ENCODE assay signal across 10 mouse cellular contexts in genomic region chr1:71100591-71101368, GRCm38 (mm10). TPM values are rescaled to one million over a fixed set of nuclear protein-coding genes. Genes with fewer than 3 reads are reported as not detected.
DNase-seq lines count a peak whose midpoint lies in the region; ATAC-seq and TF ChIP-seq lines count a peak whose summit lies in the region.
"Had no signal": no experiment of that assay in that cellular context is flagged by ENCODE, and none has a peak within 500 bp of the region (broad histone marks: within the 10 kb centered on the region; RNA-seq: fewer than 3 reads in every experiment).

No protein-coding gene starts in this region.

- 67% methylated on average over 5 of the region's 5 CpGs for WGBS in heart, embryonic 10.5 days
- WGBS in lung, postnatal 0 days: 44% methylated on average over 5 of the region's 5 CpGs
- WGBS in liver, embryonic 16.5 days (ENCODE audit: insufficient replicate concordance): 24% methylated on average over 5 of the region's 5 CpGs

- no peak overlapping the region for H3K9ac ChIP-seq in lung, postnatal 0 days (replicated peaks; ENCODE audit: low read depth)
- H3K9ac ChIP-seq in liver, embryonic 16.5 days (ENCODE audit: low read depth, low read length): peak overlapping the region; percentile 60
- H3K9ac ChIP-seq: embryonic facial prominence, embryonic 12.5 days had no signal

- DNase-seq in heart, embryonic 10.5 days (ENCODE audit: low spot score): no peak
- no peak for DNase-seq in heart, adult 18-20 months
- DNase-seq in lung, postnatal 0 days (ENCODE audit: low spot score): no peak
- DNase-seq in lung, postnatal 25 days (ENCODE audit: low spot score): no peak
- no peak for DNase-seq in gastrocnemius, postnatal 10 days
- no peak for DNase-seq in yolk sac, embryonic 10.5 days (ENCODE audit: low spot score)
- DNase-seq: kidney, adult 2 months had no signal

- TF ChIP-seq CTCF in lung, postnatal 0 days (IDR thresholded peaks at IDR 0.05): no peak
- no peak for TF ChIP-seq CTCF in bone marrow macrophage, adult 2 months (IDR thresholded peaks at IDR 0.05; ENCODE audit: low read depth, low read length)

- no peak for ATAC-seq in lung, postnatal 0 days
- no peak for ATAC-seq in liver, embryonic 16.5 days (ENCODE audit: low read depth)

- no peak overlapping the region; the same call in 1 of the 2 replicates for H3K4me2 ChIP-seq in lung, postnatal 0 days (replicated peaks; ENCODE audit: low read depth, low read length)
- H3K4me2 ChIP-seq in liver, embryonic 16.5 days (ENCODE audit: low read depth, low read length): peak overlapping the region; percentile 63

- no peaks in the 10 kb centered on the region for H3K9me3 ChIP-seq in heart, embryonic 10.5 days
- H3K9me3 ChIP-seq in lung, postnatal 0 days (ENCODE audit: low read length): no peaks in the 10 kb centered on the region
- H3K9me3 ChIP-seq in liver, embryonic 16.5 days (replicated peaks; ENCODE audit: control insufficient read depth, low read length): no peaks in the 10 kb centered on the region
- H3K9me3 ChIP-seq: embryonic facial prominence, embryonic 12.5 days had no signal

- no peak for TF ChIP-seq POLR2A in bone marrow macrophage, adult 2 months (IDR thresholded peaks at IDR 0.05; ENCODE audit: borderline replicate concordance, low read depth, low read length)

- no peaks in the 10 kb centered on the region for H3K27me3 ChIP-seq in heart, embryonic 10.5 days (ENCODE audit: insufficient read depth, poor library complexity, severe bottlenecking)
- H3K27me3 ChIP-seq in lung, postnatal 0 days (replicated peaks; ENCODE audit: insufficient read depth, low read length): no peaks in the 10 kb centered on the region
- no peaks in the 10 kb centered on the region for H3K27me3 ChIP-seq in liver, embryonic 16.5 days (ENCODE audit: control insufficient read depth, insufficient read depth, low read depth, low read length)
- H3K27me3 ChIP-seq: embryonic facial prominence, embryonic 12.5 days had no signal

- H3K27ac ChIP-seq in heart, embryonic 10.5 days: peak overlapping the region; percentile 72
- peak overlapping the region; percentile 67 for H3K27ac ChIP-seq in lung, postnatal 0 days (ENCODE audit: low read length)
- peak overlapping the region; percentile 40 for H3K27ac ChIP-seq in bone marrow macrophage, adult 2 months (ENCODE audit: insufficient read depth, low read depth, low read length)
- peak overlapping the region; percentile 65 for H3K27ac ChIP-seq in liver, embryonic 16.5 days (ENCODE audit: low read length)
- H3K27ac ChIP-seq: embryonic facial prominence, embryonic 12.5 days had no signal

- peak overlapping the region; percentile 92; the same call in 1 of the 2 replicates for H3K4me3 ChIP-seq in heart, embryonic 10.5 days
- no peak overlapping the region for H3K4me3 ChIP-seq in lung, postnatal 0 days (ENCODE audit: low read depth, low read length)
- H3K4me3 ChIP-seq in bone marrow macrophage, adult 2 months (ENCODE audit: insufficient read depth, low read length): no peak overlapping the region; the same call in 1 of the 2 replicates
- H3K4me3 ChIP-seq in liver, embryonic 16.5 days (ENCODE audit: low read depth, low read length): peak overlapping the region; percentile 94

- H3K4me1 ChIP-seq in heart, embryonic 10.5 days: peaks cover 14% of the 10 kb centered on the region
- H3K4me1 ChIP-seq in lung, postnatal 0 days (ENCODE audit: insufficient read depth, low read depth, low read length): no peaks in the 10 kb centered on the region
- peaks cover 17% of the 10 kb centered on the region for H3K4me1 ChIP-seq in bone marrow macrophage, adult 2 months (ENCODE audit: control insufficient read depth, insufficient read depth, low read length)
- peaks cover 43% of the 10 kb centered on the region for H3K4me1 ChIP-seq in liver, embryonic 16.5 days (ENCODE audit: control insufficient read depth, low read depth, low read length)

- no peak for TF ChIP-seq EP300 in lung, postnatal 0 days (IDR thresholded peaks at IDR 0.05)

- no peaks in the 10 kb centered on the region for H3K36me3 ChIP-seq in heart, embryonic 10.5 days
- H3K36me3 ChIP-seq in lung, postnatal 0 days (ENCODE audit: insufficient read depth, low read length): no peaks in the 10 kb centered on the region
- H3K36me3 ChIP-seq in liver, embryonic 16.5 days (ENCODE audit: control insufficient read depth, insufficient read depth): no peaks in the 10 kb centered on the region
- H3K36me3 ChIP-seq: embryonic facial prominence, embryonic 12.5 days had no signal

RNA-seq across cellular contexts. Expression of gene Bard1, which starts 2.2 kb away (rescaled TPM):
- 1.8 and 2.0 TPM in 2 replicates for polyA plus RNA-seq in heart, embryonic 10.5 days (2016; fragmentation: Nextera tagmentation; extraction: Ambion mirVana)
- total RNA-seq in heart, adult 18-20 months (2021): under 1 TPM; 0.67 to 0.75 TPM
- 0.36 and 0.37 TPM in 2 replicates for polyA plus RNA-seq in lung, postnatal 0 days (2015; fragmentation: Nextera tagmentation; extraction: Ambion mirVana)
- 4.4 and 5.2 TPM in 2 replicates for polyA plus RNA-seq in bone marrow macrophage, adult 2 months (2012; ENCODE audit: insufficient read depth, insufficient read length, missing spikeins)
- 1.8 and 2.6 TPM in 2 replicates for polyA plus RNA-seq in liver, embryonic 16.5 days (2015; fragmentation: Nextera tagmentation; extraction: Ambion mirVana)
- total RNA-seq in gastrocnemius, postnatal 10 days (2021): 1 to 10 TPM; 2.0 to 2.8 TPM

Comparison
In these comparisons a context has a peak if more than half of its experiments do, and no peak if none do; other contexts are left out.
1. H3K4me3 ChIP-seq: peak in heart, embryonic 10.5 days (single experiment) and liver, embryonic 16.5 days (single experiment); none in lung, postnatal 0 days (single experiment) and bone marrow macrophage, adult 2 months (single experiment).
2. Peak in every context shown above with its lines, with median percentiles within 50 percentile points of each other: H3K27ac ChIP-seq.